Mouse (Mus musculus): ENCODE results near the gene Emid1. TPM values are rescaled to one million over a fixed set of nuclear protein-coding genes. Genes with fewer than 3 reads are reported as not detected.

Emid1 gene
- total and polyA plus RNA-seq, 3 experiments, result not detected

DNA sequence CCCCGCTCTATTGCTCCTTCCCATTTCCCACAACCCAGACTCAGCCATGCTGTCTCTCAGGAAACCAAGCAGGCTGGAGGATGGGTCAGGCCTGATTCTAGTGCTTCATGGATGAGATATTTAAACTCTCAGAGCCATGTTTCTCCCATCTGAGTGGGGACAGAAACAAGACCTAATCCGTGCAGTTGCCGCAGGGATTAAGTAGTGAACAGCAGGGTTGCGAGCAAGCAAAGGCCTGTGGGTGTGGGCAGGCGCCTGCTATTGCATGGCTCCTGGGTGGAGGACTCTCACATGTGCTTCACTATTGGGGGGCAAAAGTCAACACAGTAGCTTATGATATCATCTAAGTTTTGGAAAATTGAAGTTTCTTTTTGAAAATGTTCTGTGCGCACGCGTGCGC is 32.8 kb upstream of the Emid1 start:
- TF ChIP-seq UBTF (IDR thresholded peaks at IDR 0.05; ENCODE audit: low read depth, low read length) (no peak), MEF2A (IDR thresholded peaks at IDR 0.05; ENCODE audit: borderline replicate concordance, low read depth, low read length) (no peak), E2F4 (IDR thresholded peaks at IDR 0.05; ENCODE audit: insufficient replicate concordance, low read depth, low read length) (no peak), SIN3A (IDR thresholded peaks at IDR 0.05; ENCODE audit: low read length) (no peak), PAX5 (IDR thresholded peaks at IDR 0.05; ENCODE audit: low read length) (no peak), USF2 (conservative IDR thresholded peaks at IDR 0.05; ENCODE audit: low read depth, low read length) (no peak), RCOR1 (conservative IDR thresholded peaks at IDR 0.05; ENCODE audit: low read depth, low read length) (no peak), SMC3 (IDR thresholded peaks at IDR 0.05; ENCODE audit: low read depth, low read length) (no peak), GABPA (IDR thresholded peaks at IDR 0.05; ENCODE audit: insufficient replicate concordance, low read depth, low read length) (no peak), HCFC1 (IDR thresholded peaks at IDR 0.05; ENCODE audit: low read depth, low read length) (no peak), EP300 (IDR thresholded peaks at IDR 0.05; ENCODE audit: low read length) (no peak), JUND (conservative IDR thresholded peaks at IDR 0.05; ENCODE audit: low read depth, low read length) (no peak), ZC3H11A (IDR thresholded peaks at IDR 0.05; ENCODE audit: low read depth, low read length) (no peak), TBP (conservative IDR thresholded peaks at IDR 0.05; ENCODE audit: low read depth, low read length) (no peak), CHD2 (IDR thresholded peaks at IDR 0.05; ENCODE audit: low read length) (no peak), MXI1 (IDR thresholded peaks at IDR 0.05; ENCODE audit: low read depth, low read length) (no peak), MAZ (IDR thresholded peaks at IDR 0.05; ENCODE audit: low read depth, low read length) (no peak), ETS1 (conservative IDR thresholded peaks at IDR 0.05; ENCODE audit: low read depth, low read length) (no peak)
- H3K4me2 ChIP-seq (ENCODE audit: insufficient read depth, low read depth, poor library complexity, severe bottlenecking), result no peak overlapping the region
- H3K4me1 ChIP-seq (ENCODE audit: control insufficient read depth in 1 of 2, insufficient read depth in 2 of 2), result peaks cover 0 to 10% of the 10 kb centered on the region in 2 experiments; a peak in 3 of 4 replicates
- in situ Hi-C loops (cut with MboI; ENCODE audit: low pct_ligation_motif_present, low pct_unique_long_range_greater_than_20kb, low sequenced_read_pairs), result loop anchor here (10.0 kb wide), 1 partner anchor 100 kb away; no protein-coding TSS in a partner anchor
- no peaks in the 10 kb centered on the region for H3K9me3 ChIP-seq (replicated peaks; ENCODE audit: low read length)
- no peak overlapping the region for H3K27ac ChIP-seq (ENCODE audit: insufficient read depth, low read depth)
- no peaks in the 10 kb centered on the region for H3K36me3 ChIP-seq (replicated peaks in 1 of 2; ENCODE audit: control insufficient read depth in 1 of 2, insufficient read depth in 1 of 2, low read length in 1 of 2)
- no peaks in the 10 kb centered on the region for H3K79me2 ChIP-seq (replicated peaks; ENCODE audit: control insufficient read depth, extremely low read depth, insufficient read depth, poor library complexity, severe bottlenecking)
- H3K27me3 ChIP-seq (replicated peaks), result no peaks in the 10 kb centered on the region
- dilution Hi-C loops (cut with MboI; ENCODE audit: extremely low pct_ligation_motif_present, extremely low pct_unique_long_range_greater_than_20kb, low sequenced_read_pairs), result no loop called here
- no peak overlapping the region for H3K4me3 ChIP-seq (replicated peaks in 1 of 3; ENCODE audit: low read depth in 2 of 3, low read length in 2 of 3, poor library complexity in 1 of 3)
- H3K9ac ChIP-seq (ENCODE audit: insufficient read depth, low read depth), result no peak overlapping the region
- DNase-seq (ENCODE audit: extremely low read depth), result no peak

DNA sequence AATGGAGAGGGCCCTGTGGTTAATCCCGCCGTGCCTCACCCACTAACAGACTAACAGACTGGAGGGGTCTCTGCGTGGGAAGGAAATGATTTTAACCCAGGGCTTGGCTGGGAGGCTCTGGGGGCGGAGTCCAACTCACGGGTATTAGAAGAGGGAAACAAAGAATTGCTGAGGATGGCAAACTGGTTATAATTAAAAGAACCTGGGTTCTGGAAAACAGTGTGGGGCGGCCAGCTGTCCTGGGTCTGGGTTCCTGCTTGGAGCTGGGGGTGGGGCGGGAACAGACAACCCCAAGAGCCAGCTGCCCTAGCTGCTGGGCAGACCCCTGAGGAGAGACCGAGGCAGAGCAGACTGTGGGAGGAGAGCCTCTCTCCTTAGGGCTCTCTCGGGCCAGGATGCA is 32.2 kb upstream of the Emid1 start:
- H3K4me2 ChIP-seq (ENCODE audit: insufficient read depth, low read depth, poor library complexity, severe bottlenecking), result no peak overlapping the region
- no peaks in the 10 kb centered on the region for H3K36me3 ChIP-seq (replicated peaks in 1 of 2; ENCODE audit: control insufficient read depth in 1 of 2, insufficient read depth in 1 of 2, low read length in 1 of 2)
- no peak overlapping the region for H3K27ac ChIP-seq (ENCODE audit: insufficient read depth, low read depth)
- no peaks in the 10 kb centered on the region for H3K79me2 ChIP-seq (replicated peaks; ENCODE audit: control insufficient read depth, extremely low read depth, insufficient read depth, poor library complexity, severe bottlenecking)
- peaks cover 0 to 10% of the 10 kb centered on the region in 2 experiments; a peak in 3 of 4 replicates for H3K4me1 ChIP-seq (ENCODE audit: control insufficient read depth in 1 of 2, insufficient read depth in 2 of 2)
- no peak overlapping the region for H3K4me3 ChIP-seq (replicated peaks in 1 of 3; ENCODE audit: low read depth in 2 of 3, low read length in 2 of 3, poor library complexity in 1 of 3)
- DNase-seq (ENCODE audit: extremely low read depth), result no peak
- dilution Hi-C loops (cut with MboI; ENCODE audit: extremely low pct_ligation_motif_present, extremely low pct_unique_long_range_greater_than_20kb, low sequenced_read_pairs), result no loop called here
- no peak for TF ChIP-seq CTCF (conservative IDR thresholded peaks at IDR 0.05 in 1 of 2, IDR thresholded peaks at IDR 0.05 in 1 of 2; ENCODE audit: low read depth in 2 of 2, low read length in 2 of 2)
- no peak for TF ChIP-seq MAZ (IDR thresholded peaks at IDR 0.05; ENCODE audit: low read depth, low read length)
- no peak for TF ChIP-seq E2F4 (IDR thresholded peaks at IDR 0.05; ENCODE audit: insufficient replicate concordance, low read depth, low read length)
- no peak for TF ChIP-seq RCOR1 (conservative IDR thresholded peaks at IDR 0.05; ENCODE audit: low read depth, low read length)
- no peak for TF ChIP-seq POLR2AphosphoS2 (IDR thresholded peaks at IDR 0.05; ENCODE audit: low read depth, low read length)
- TF ChIP-seq USF2 (conservative IDR thresholded peaks at IDR 0.05; ENCODE audit: low read depth, low read length), result no peak
- no peak for TF ChIP-seq MXI1 (IDR thresholded peaks at IDR 0.05; ENCODE audit: low read depth, low read length)
- TF ChIP-seq TBP (conservative IDR thresholded peaks at IDR 0.05; ENCODE audit: low read depth, low read length), result no peak
- no peak for TF ChIP-seq HCFC1 (IDR thresholded peaks at IDR 0.05; ENCODE audit: low read depth, low read length)
- no peak for TF ChIP-seq TCF12 (IDR thresholded peaks at IDR 0.05; ENCODE audit: low read depth, low read length)
- no peak for TF ChIP-seq KAT2A (IDR thresholded peaks at IDR 0.05; ENCODE audit: insufficient replicate concordance, low read length)
- no peak for TF ChIP-seq EP300 (IDR thresholded peaks at IDR 0.05; ENCODE audit: low read length)
- TF ChIP-seq POLR2A (IDR thresholded peaks at IDR 0.05; ENCODE audit: low read depth, low read length), result no peak
- TF ChIP-seq ETS1 (conservative IDR thresholded peaks at IDR 0.05; ENCODE audit: low read depth, low read length), result no peak
- no peak for TF ChIP-seq ELF1 (IDR thresholded peaks at IDR 0.05; ENCODE audit: low read depth, low read length)
- no peak for TF ChIP-seq MAFK (IDR thresholded peaks at IDR 0.05; ENCODE audit: insufficient replicate concordance, low read length)
- no peak for TF ChIP-seq ZKSCAN1 (IDR thresholded peaks at IDR 0.05; ENCODE audit: borderline replicate concordance, low read depth, low read length)
- TF ChIP-seq JUND (conservative IDR thresholded peaks at IDR 0.05; ENCODE audit: low read depth, low read length), result no peak
- TF ChIP-seq BHLHE40 (IDR thresholded peaks at IDR 0.05; ENCODE audit: low read depth, low read length), result no peak
- H3K9me3 ChIP-seq (replicated peaks; ENCODE audit: low read length), result no peaks in the 10 kb centered on the region
- H3K9ac ChIP-seq (ENCODE audit: insufficient read depth, low read depth), result no peak overlapping the region
- in situ Hi-C loops (cut with MboI; ENCODE audit: low pct_ligation_motif_present, low pct_unique_long_range_greater_than_20kb, low sequenced_read_pairs), result loop anchor here (10.0 kb wide), 1 partner anchor 101 kb away; no protein-coding TSS in a partner anchor
- H3K27me3 ChIP-seq (replicated peaks), result no peaks in the 10 kb centered on the region
